Mouse (Mus musculus) forebrain, embryonic 14.5 days (tissue): ENCODE data around the gene Slc33a1. TPM values are rescaled to one million over a fixed set of nuclear protein-coding genes. Genes with fewer than 3 reads are reported as not detected.

ENCODE experiments used
- ATAC-seq: fragments of 200-750 bp; cut with Nextera tagmentation; 2 replicates; pipeline ENCODE4 v1.8.0; 2017; ENCODE audit warnings: mild to moderate bottlenecking, moderate library complexity
- DNase-seq: peaks from one replicate; pipeline ENCODE4 v3.0.0-alpha.2; 2015; ENCODE audit warnings: low spot score
- H3K27ac ChIP-seq: fragments of 300-500 bp; sonication (generic); 2 replicates; pipeline ENCODE4 v1.5.1; 2014; ENCODE audit warnings: low read depth, mild to moderate bottlenecking, control low read depth, low read length, moderate library complexity
- H3K27me3 ChIP-seq: fragments of 300-500 bp; sonication (generic); replicated peaks from 2 replicates; pipeline ENCODE4 v1.6.1; 2014; ENCODE audit warnings: low read length, control low read depth, mixed read lengths; ENCODE audit not compliant: control insufficient read depth, insufficient read depth
- H3K36me3 ChIP-seq: fragments of 300-500 bp; sonication (generic); 2 replicates; pipeline ENCODE4 v1.6.1; 2014; ENCODE audit warnings: low read length, control low read depth; ENCODE audit not compliant: control insufficient read depth, insufficient read depth
- H3K4me1 ChIP-seq: fragments of 300-500 bp; sonication (generic); 2 replicates; pipeline ENCODE4 v1.6.1; 2014; ENCODE audit warnings: antibody characterized with exemption, low read length, control low read depth; ENCODE audit not compliant: control insufficient read depth, insufficient read depth
- H3K4me2 ChIP-seq: fragments of 300-500 bp; sonication (generic); 2 replicates; pipeline ENCODE4 v1.6.1; 2014; ENCODE audit warnings: mild to moderate bottlenecking, control low read depth, low read length
- H3K4me3 ChIP-seq: fragments of 300-500 bp; sonication (generic); 2 replicates; pipeline ENCODE4 v1.5.1; 2014; ENCODE audit warnings: low read depth, low read length, control low read depth
- H3K9ac ChIP-seq: fragments of 300-500 bp; sonication (generic); 2 replicates; pipeline ENCODE4 v1.6.1; 2014; ENCODE audit warnings: mild to moderate bottlenecking, low read length, control low read depth, moderate library complexity
- H3K9me3 ChIP-seq: fragments of 300-500 bp; sonication (generic); replicated peaks from 2 replicates; pipeline ENCODE4 v1.6.1; 2016; ENCODE audit warnings: low read length, control low read depth, mixed read lengths; ENCODE audit not compliant: control insufficient read depth
- WGBS: fragments of 180-500 bp; shearing (Covaris S2); extraction: QIAGEN DNeasy Blood & Tissue Kit; methylation state at CpG from one replicate; pipeline ENCODE4 v1.1.7; 2014; 5-methylcytosine and 5-hydroxymethylcytosine counted together
- polyA plus RNA-seq: library from polyadenylated mRNA; unstranded; fragments of >200 nt; fragmentation: Nextera tagmentation; extraction: Ambion mirVana; gene quantifications from 2 replicates; pipeline ENCODE4 v1.2.1, GENCODE M21; 2014

The Slc33a1 gene
- polyA plus RNA-seq, result 21.0 and 21.5 TPM in 2 replicates

DNA sequence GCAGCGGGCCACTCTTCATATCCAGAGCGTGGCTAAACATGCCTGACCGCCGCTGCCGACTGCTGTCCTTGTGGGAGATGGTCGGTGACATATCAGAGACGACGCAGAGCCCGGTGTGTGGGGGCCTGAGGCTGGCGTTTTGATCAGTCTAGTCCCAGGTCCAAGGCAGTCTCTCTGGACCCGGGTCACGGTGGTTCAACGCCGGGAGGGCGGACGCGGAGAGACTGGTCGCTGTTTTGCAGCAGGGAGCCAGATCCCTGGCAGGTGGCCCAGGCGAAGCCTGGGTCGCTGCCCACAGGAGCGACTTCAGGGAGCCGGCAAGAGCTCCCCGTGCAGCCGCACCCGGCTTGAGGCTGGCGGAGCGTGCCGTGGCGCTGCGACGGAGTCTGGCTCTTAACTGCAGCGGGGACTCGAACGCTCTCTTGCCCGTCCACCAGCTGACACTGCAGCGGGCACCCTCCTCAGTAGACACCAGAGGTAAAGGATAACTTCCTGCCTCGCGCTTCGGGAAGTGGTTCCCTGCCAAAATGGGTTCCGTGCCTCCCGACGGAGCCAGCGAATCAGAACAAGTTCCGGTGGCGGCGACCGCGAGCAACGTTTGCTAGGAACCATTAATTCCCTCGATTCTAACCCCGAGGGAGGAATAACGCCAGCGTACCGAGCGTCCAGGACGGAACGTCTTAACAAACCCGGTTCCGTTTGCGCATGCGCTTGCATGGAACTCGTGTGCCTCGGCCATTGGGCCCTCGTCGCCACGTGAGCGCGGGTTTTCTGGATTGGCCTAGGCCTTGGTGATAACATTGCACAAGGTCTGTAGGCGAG lies at the start of gene Slc33a1:
Slc33a1 (minus strand) TSS at position 669 of the 822 bp plus-strand sequence.
- under 1% methylated on average over 69 of the region's 69 CpGs for WGBS
- peak within 1 kb of the TSS; percentile 83 for H3K9ac ChIP-seq

DNA sequence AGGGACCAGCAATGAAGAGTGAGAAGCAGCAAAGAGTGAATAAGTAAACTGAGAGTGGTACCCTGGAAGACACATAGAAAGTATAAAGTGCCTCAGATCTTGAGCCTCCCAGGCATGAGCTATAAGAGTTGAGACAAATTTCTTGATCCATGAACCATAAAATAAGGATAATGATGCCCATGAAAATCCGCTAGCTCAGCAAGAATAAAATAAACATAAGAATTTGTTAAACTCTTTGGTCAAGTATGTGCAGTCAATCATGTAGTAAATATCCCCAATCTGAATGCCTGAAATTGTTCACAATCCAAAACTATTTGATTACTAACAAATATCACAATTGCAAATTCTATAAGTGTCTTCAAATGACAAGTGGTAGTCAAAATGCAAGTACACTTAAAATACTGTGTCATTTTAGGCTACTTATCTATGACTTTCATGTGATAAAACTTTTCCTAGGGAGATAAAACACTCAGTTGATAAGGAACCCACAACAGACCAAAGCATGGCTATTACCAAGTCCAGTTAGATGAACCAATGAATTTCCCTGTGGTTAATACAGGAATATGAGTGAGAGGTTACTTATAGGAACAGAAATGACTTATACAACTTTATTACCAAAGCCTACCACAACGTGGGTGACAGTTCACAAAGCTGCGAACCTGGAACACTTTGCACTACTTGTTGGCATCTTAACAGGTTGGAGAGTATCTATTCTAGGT lies 24.3 kb upstream of the Slc33a1 start:
- no peak for ATAC-seq
- Histone ChIP-seq H3K9ac (no peak overlapping the region), H3K9me3 (no peaks in the 10 kb centered on the region), H3K4me1 (no peaks in the 10 kb centered on the region), H3K27ac (no peak overlapping the region), H3K36me3 (peaks cover 72% of the 10 kb centered on the region), H3K4me2 (no peak overlapping the region), H3K27me3 (no peaks in the 10 kb centered on the region), H3K4me3 (no peak overlapping the region)
- no peak for DNase-seq
- WGBS, result 95% methylated on average over 3 of the region's 3 CpGs

More for the DNA sequence above, at the start of gene Slc33a1:
- no peaks in the 10 kb centered on the region for H3K36me3 ChIP-seq
- peak; percentile 98 for ATAC-seq
- H3K27me3 ChIP-seq, result no peaks in the 10 kb centered on the region
- peaks cover 19% of the 10 kb centered on the region for H3K4me1 ChIP-seq
- H3K4me2 ChIP-seq, result peak within 1 kb of the TSS; percentile 82
- no peaks in the 10 kb centered on the region for H3K9me3 ChIP-seq
- peak within 1 kb of the TSS; percentile 79 for H3K27ac ChIP-seq
- DNase-seq, result peak; percentile 100
- peak within 1 kb of the TSS; percentile 86 for H3K4me3 ChIP-seq

DNA sequence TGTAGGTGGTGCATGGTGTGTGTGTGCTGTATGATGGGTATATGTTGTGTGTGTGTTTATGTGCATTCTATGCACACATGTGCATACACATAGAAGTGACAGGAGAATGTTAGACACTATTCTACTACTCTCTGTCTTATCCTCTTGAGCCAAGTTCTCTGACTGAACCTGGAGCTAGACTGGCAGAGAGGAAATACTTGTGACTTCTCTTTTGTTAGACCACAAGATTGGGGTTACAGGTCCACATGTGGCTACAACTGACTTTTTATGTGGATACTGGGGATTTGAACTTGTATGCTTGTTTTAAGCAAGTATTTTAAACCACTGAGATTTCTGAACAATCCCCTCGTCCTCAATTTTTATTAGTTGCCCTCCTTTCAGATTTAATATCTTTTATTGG lies 22.1 kb upstream of the Slc33a1 start:
- no peak overlapping the region for H3K4me3 ChIP-seq
- no peak overlapping the region for H3K4me2 ChIP-seq
- H3K27me3 ChIP-seq, result no peaks in the 10 kb centered on the region
- no peak overlapping the region for H3K27ac ChIP-seq
- no peak for DNase-seq
- H3K4me1 ChIP-seq, result no peaks in the 10 kb centered on the region
- no peaks in the 10 kb centered on the region for H3K9me3 ChIP-seq
- no peak overlapping the region for H3K9ac ChIP-seq
- peaks cover 65% of the 10 kb centered on the region for H3K36me3 ChIP-seq
- ATAC-seq, result no peak
- 80% methylated on average over 1 of the region's 1 CpGs for WGBS

DNA sequence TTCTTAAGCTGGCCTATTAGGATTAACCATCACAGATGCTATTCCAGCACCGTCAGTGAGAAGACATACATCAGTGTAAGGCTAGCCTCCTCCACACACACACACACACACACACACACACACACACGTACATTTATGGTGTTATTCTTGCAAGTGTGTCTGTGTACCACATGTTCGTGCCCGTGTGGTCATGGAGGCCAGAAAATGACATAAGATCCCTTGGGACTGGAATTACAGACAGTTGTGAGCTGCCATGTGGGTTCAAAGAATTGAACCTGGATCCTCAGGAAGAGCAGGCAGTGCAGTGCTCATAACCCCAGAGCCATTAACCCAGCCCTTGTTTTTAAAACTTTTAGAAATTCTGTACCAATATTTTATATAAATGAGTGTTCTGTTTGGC lies 13.3 kb upstream of the Slc33a1 start:
- Histone ChIP-seq H3K4me2 (peak overlapping the region; percentile 80; the same call in 1 of the 2 replicates), H3K27me3 (no peaks in the 10 kb centered on the region), H3K4me1 (peaks cover 15% of the 10 kb centered on the region), H3K36me3 (peaks cover 18% of the 10 kb centered on the region), H3K27ac (no peak overlapping the region), H3K9ac (no peak overlapping the region), H3K9me3 (no peaks in the 10 kb centered on the region), H3K4me3 (no peak overlapping the region)
- 80% methylated on average over 4 of the region's 4 CpGs for WGBS
- ATAC-seq (no peak), DNase-seq (no peak)

DNA sequence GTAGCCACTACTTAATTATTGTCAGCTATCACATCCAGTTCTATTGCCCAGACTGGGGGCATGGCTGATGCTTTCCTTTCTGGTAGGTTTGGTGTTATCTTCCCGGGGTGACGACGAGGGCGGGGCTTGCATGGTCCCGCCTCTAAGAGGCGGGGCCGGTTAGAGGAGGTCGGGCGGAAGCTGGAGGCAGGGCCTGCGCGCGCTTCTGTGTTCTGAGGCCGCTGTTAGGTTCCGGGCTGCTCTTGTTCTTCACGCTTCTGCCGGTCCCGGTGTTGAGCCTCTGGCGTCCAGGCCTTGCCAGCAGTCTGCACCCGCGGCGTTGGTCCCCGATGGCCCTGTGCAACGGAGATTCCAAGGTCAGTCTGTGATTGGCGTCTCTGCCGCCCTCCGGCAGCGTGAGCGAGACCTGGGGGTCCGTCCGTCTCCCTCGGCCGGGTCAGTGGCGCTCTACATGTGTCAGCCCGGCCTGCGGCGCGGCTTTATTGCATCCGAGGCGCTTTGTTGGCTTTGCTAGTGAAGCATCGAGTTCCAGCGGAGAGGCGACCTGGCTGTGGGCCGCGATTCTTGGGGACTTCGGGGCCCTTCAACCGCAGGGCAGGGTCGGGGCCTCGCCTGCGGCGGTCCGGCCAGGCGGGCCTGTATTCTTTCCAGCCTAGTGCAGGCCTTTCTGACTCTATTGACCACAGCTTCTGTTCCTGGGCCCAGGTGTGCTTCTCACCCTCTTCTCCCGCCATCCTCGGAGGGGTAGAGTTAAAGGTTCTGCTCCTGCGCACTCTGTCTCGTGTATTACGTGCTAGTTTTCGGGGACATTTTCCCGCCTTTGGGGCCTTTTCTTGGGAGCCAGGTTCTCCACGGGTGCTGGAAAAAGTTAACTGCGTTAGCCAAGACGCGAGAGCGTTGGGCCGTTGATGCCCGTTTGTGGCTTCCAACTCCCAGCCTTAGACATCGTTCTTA lies 11.7 kb upstream of the Slc33a1 start, which contains the start of gene Gmps:
Gmps (plus strand) TSS at position 152 of the 954 bp plus-strand sequence.
- Histone ChIP-seq H3K9me3 (no peaks in the 10 kb centered on the region), H3K4me2 (peak within 1 kb of the TSS; percentile 80), H3K27ac (peak within 1 kb of the TSS; percentile 78), H3K36me3 (peaks cover 9% of the 10 kb centered on the region), H3K4me1 (peaks cover 15% of the 10 kb centered on the region), H3K4me3 (peak within 1 kb of the TSS; percentile 94), H3K9ac (peak within 1 kb of the TSS; percentile 96), H3K27me3 (no peaks in the 10 kb centered on the region)
- DNase-seq, result peak; percentile 96
- under 1% methylated on average over 67 of the region's 67 CpGs for WGBS
- ATAC-seq, result peak; percentile 99

DNA sequence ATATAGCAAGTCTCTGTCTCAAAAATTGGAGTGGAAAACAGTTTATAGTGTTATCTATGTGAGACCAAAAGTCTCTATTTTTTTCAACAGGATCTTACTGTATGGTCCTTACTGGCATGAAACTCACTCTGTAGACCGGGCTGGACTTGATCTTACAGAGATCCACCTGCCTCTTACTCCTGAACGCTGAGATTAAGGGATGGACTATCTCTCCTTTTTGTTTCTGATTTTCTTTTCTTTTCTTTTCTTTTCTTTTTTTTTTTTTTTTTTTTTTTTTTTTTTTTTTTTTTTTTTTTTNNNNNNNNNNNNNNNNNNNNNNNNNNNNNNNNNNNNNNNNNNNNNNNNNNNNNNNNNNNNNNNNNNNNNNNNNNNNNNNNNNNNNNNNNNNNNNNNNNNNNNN lies 1.4 kb upstream of the Slc33a1 start:
- Histone ChIP-seq H3K9ac (no peak overlapping the region), H3K4me1 (peaks cover 19% of the 10 kb centered on the region), H3K36me3 (no peaks in the 10 kb centered on the region), H3K9me3 (no peaks in the 10 kb centered on the region), H3K27ac (no peak overlapping the region), H3K4me2 (no peak overlapping the region), H3K4me3 (no peak overlapping the region), H3K27me3 (no peaks in the 10 kb centered on the region)
- ATAC-seq, result no peak
- DNase-seq, result no peak
- 74% methylated on average over 2 of the region's 2 CpGs for WGBS

DNA sequence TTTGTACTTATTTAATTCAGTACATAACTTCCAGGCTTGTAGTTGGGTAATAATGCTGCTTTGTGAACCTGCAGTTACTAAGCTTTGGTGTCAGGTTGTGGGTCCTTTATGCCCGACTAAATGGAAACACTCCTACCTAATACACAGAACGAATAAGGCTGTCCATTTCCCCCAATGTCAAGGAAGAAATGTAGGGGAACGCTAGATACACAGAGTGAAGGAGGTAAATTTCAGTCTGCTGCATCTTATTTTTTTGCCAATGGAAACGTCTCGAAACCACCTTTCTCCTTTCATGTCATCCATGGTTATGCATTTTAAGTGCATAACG lies 318 bp upstream of the Slc33a1 start:
- no peaks in the 10 kb centered on the region for H3K27me3 ChIP-seq
- H3K4me1 ChIP-seq, result peaks cover 19% of the 10 kb centered on the region
- ATAC-seq (no peak), DNase-seq (no peak)
- H3K36me3 ChIP-seq, result no peaks in the 10 kb centered on the region
- peak overlapping the region; percentile 82 for H3K4me2 ChIP-seq
- WGBS, result 79% methylated on average over 6 of the region's 6 CpGs
- peak overlapping the region; percentile 83; the same call in 1 of the 2 replicates for H3K9ac ChIP-seq
- peak overlapping the region; percentile 86; the same call in 1 of the 2 replicates for H3K4me3 ChIP-seq
- peak overlapping the region; percentile 27; the same call in 1 of the 2 replicates for H3K27ac ChIP-seq
- no peaks in the 10 kb centered on the region for H3K9me3 ChIP-seq

DNA sequence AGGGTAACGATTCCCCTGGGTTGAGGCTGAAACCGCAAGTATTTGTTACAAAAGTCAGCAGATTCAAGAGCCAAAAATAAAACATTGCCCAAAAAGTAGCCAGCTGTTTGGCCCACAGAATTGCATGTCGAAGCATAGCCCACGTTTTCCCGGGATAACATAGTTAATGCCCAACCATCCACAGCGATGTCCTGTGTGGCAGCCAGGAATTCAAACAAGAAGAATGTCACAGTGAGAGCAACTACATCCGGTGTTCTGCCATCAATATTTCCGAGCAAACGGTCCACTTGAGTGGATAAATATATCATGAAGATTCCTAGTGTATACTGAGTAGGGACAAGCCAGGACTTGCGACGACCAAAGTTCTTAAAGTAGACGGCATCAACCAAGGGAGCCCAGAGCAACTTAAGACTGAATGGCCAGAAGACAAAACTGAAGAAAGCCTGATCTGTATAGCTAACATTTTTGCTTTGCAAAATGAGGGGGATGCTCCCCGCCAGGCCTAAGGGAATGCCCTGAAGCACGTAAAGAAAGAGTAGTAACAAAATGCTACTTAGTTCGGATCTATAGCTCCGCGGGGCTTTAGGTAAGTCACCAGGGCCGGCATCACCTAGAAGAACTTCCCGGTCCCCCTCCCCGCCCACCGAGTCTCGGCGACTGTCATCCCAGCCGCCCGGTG lies 1.0 kb downstream of the Slc33a1 start:
- ATAC-seq (no peak), DNase-seq (peak; percentile 12)
- H3K9me3 ChIP-seq, result no peaks in the 10 kb centered on the region
- H3K27ac ChIP-seq, result peak overlapping the region; percentile 79
- peaks cover 19% of the 10 kb centered on the region for H3K4me1 ChIP-seq
- H3K36me3 ChIP-seq, result no peaks in the 10 kb centered on the region
- 7% methylated on average over 25 of the region's 25 CpGs for WGBS
- peak overlapping the region; percentile 83 for H3K9ac ChIP-seq
- peak overlapping the region; percentile 86 for H3K4me3 ChIP-seq
- peak overlapping the region; percentile 82 for H3K4me2 ChIP-seq
- H3K27me3 ChIP-seq, result no peaks in the 10 kb centered on the region
